Mouse (Mus musculus): ENCODE measurements around the gene Ltb. TPM values are rescaled to one million over a fixed set of nuclear protein-coding genes. Genes with fewer than 3 reads are reported as not detected.

The Ltb gene
- total and polyA plus RNA-seq, 3 experiments, result 1.1 to 1.5 TPM; not detected in 1

DNA sequence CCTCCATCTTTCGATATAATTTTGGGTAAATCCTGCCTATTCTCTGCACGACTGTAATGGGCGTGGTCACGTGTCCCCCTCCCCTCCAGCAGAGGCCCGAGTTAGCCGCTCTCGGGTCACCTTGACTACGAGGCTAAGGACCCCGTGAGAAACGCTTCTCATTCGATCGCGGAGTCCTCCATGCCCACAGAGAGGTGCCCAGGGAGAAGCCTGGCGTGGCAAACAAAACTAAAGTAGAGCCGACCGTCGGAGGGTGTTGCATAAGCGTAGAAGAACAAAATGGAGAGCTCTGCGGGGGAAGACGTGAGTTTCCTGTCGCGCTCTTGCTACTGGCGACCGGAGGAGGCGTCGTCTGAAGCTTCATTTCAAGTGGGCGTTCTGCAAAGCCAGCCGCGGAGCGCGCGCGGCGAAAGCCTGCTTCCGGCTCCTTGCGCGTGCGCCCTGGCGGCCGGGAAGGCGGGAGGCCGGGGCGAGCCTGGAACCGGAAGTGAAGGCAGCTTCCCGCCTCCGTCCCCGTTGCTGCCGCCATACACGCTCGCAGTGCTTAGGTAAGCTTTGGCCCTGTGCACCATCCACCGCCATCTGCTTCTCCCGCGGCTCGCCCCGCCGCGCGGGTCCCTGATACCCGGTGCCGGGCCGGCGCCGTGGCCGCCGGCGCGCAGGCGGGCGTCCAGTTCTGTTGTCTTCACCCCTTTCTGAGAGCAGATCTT, 47.2 kb downstream of the Ltb start, which contains the start of gene Ddx39b (continued):
- TF ChIP-seq SMC3 (IDR thresholded peaks at IDR 0.05; ENCODE audit: low read depth, low read length), result no peak
- TF ChIP-seq USF1 (IDR thresholded peaks at IDR 0.05; ENCODE audit: low read depth, low read length), result peak; percentile 98
- peak; percentile 95 for TF ChIP-seq ELF1 (IDR thresholded peaks at IDR 0.05; ENCODE audit: low read depth, low read length)

DNA sequence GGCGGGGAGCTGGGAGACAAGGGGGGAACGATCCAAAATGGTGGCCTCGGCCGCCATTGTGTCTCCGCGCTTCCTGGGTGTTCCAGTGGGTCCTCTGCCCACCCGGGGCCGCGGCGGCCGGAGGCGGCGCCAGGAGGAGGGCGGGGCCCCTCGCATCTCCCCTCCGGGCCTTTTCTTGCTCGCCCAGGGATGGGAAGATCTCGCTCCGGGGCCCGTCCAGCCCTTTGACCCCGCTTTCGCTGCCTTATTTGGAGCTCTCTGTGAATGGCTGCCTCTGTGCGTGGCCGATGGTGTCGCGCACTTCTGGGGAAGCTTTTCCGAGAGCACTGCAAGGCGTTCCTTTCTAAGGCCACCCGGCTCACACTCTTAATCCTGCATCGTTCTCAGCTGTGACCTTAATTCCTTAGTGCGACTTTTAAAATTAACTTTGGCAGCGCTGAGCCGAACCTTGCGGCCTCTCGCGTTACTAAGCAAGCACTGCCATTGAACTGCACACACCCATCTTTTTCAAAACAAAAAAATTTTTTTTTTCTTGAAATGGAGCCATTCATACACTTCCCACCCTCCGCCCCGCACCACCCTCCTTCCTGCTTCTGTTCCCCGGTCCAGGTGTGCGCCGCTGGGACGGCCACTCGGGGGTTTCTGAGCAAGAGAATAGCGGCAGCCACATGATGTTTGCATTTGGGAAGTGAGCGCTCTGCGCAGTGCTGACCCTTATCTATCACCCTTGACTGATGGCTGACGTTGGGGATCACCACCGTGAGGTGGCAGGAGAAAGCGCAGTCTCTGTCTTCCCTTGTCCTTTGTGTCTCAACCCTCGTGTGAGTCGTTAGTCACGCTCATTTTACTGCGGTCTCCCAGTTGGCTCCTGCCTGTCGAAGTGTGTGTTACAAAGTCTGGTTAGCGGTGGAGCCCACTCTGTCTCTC, 48.0 kb downstream of the Ltb start:
- Histone ChIP-seq H3K4me1 (ENCODE audit: control insufficient read depth in 1 of 2, insufficient read depth in 2 of 2, low read length in 2 of 2) (peaks cover 5 to 28% of the 10 kb centered on the region in 2 experiments; a peak in 3 of 4 replicates), H3K9me3 (replicated peaks; ENCODE audit: insufficient read depth, low read length) (no peaks in the 10 kb centered on the region), H3K27me3 (ENCODE audit: control insufficient read depth in 1 of 2, insufficient read depth in 2 of 2, low read length in 2 of 2) (no peaks in the 10 kb centered on the region), H3K9ac (ENCODE audit: control insufficient read depth, low read depth, low read length, poor library complexity, severe bottlenecking) (peak overlapping the region; percentile 96), H3K4me3 (ENCODE audit: control insufficient read depth in 1 of 2, insufficient read depth in 1 of 2, low read depth in 2 of 2, low read length in 2 of 2) (peak overlapping the region; percentile 79 to 95), H3K79me2 (ENCODE audit: control insufficient read depth, insufficient read depth, low read length, poor library complexity) (peaks cover 57% of the 10 kb centered on the region), H3K36me3 (ENCODE audit: control insufficient read depth in 1 of 2, insufficient read depth in 2 of 2, low read length in 2 of 2) (peaks cover 25 to 31% of the 10 kb centered on the region in 2 experiments), H3K27ac (ENCODE audit: control insufficient read depth, low read depth, low read length) (peak overlapping the region; percentile 94)
- TF ChIP-seq ZNF384 (IDR thresholded peaks at IDR 0.05; ENCODE audit: low read depth, low read length) (no peak), TCF12 (IDR thresholded peaks at IDR 0.05; ENCODE audit: low read depth, low read length) (peak; percentile 60; the same call in 1 of the 2 replicates), ELF1 (IDR thresholded peaks at IDR 0.05; ENCODE audit: low read depth, low read length) (no peak; the same call in 1 of the 2 replicates), UBTF (IDR thresholded peaks at IDR 0.05; ENCODE audit: borderline replicate concordance, insufficient read depth, low read depth, low read length) (0 out of 2 replicates have a peak, but pooled peaks have one; percentile 63), NRF1 (IDR thresholded peaks at IDR 0.05; ENCODE audit: insufficient read depth, low read depth, low read length, poor library complexity, severe bottlenecking) (peak; percentile 52; the same call in 1 of the 2 replicates), POLR2A (IDR thresholded peaks at IDR 0.05; ENCODE audit: control insufficient read depth in 1 of 2, insufficient read depth in 1 of 2, low read depth in 1 of 2, low read length in 2 of 2, poor library complexity in 1 of 2) (peak; percentile 59 to 90), KAT2A (conservative IDR thresholded peaks at IDR 0.05; ENCODE audit: low read depth, low read length) (no peak), GATA1 (IDR thresholded peaks at IDR 0.05; ENCODE audit: low read depth, low read length) (peak; percentile 79), MXI1 (IDR thresholded peaks at IDR 0.05; ENCODE audit: low read depth, low read length) (peak; percentile 91), ETS1 (IDR thresholded peaks at IDR 0.05; ENCODE audit: low read depth, low read length) (peak; percentile 40; the same call in 1 of the 2 replicates), HCFC1 (IDR thresholded peaks at IDR 0.05; ENCODE audit: low read depth, low read length) (no peak), CTCF (IDR thresholded peaks at IDR 0.05 in 2 of 3, conservative IDR thresholded peaks at IDR 0.05 in 1 of 3; ENCODE audit: control insufficient read depth in 1 of 3, insufficient read depth in 1 of 3, low read depth in 2 of 3, low read length in 3 of 3, poor library complexity in 1 of 3, severe bottlenecking in 1 of 3) (peak in 1 of 3 experiments; percentile 13; a peak in 3 of 6 replicates), ZMIZ1 (IDR thresholded peaks at IDR 0.05; ENCODE audit: low read depth, low read length) (peak; percentile 33; the same call in 1 of the 2 replicates), POLR2AphosphoS2 (IDR thresholded peaks at IDR 0.05; ENCODE audit: low read length) (peak; percentile 56; the same call in 1 of the 2 replicates), NELFE (IDR thresholded peaks at IDR 0.05; ENCODE audit: low read depth, low read length) (peak; percentile 77), MAZ (IDR thresholded peaks at IDR 0.05; ENCODE audit: low read depth, low read length) (0 out of 2 replicates have a peak, but pooled peaks have one; percentile 1), SIN3A (IDR thresholded peaks at IDR 0.05; ENCODE audit: low read length) (peak; percentile 88), TAL1 (IDR thresholded peaks at IDR 0.05; ENCODE audit: low read length) (no peak), TBP (IDR thresholded peaks at IDR 0.05; ENCODE audit: low read depth, low read length) (peak; percentile 94), ZC3H11A (IDR thresholded peaks at IDR 0.05; ENCODE audit: low read depth, low read length) (no peak), ZKSCAN1 (IDR thresholded peaks at IDR 0.05; ENCODE audit: low read depth, low read length) (no peak), USF2 (IDR thresholded peaks at IDR 0.05; ENCODE audit: borderline replicate concordance in 1 of 2, insufficient read depth in 1 of 2, low read depth in 1 of 2, low read length in 2 of 2) (no peak), MAX (IDR thresholded peaks at IDR 0.05; ENCODE audit: low read length) (peak; percentile 74), GABPA (IDR thresholded peaks at IDR 0.05; ENCODE audit: low read depth, low read length) (no peak), MYC (IDR thresholded peaks at IDR 0.05; ENCODE audit: low read depth, low read length) (peak; percentile 84), MYB (IDR thresholded peaks at IDR 0.05; ENCODE audit: low read depth, low read length) (no peak), MEF2A (IDR thresholded peaks at IDR 0.05; ENCODE audit: extremely low read depth, insufficient replicate concordance, low read depth, low read length, poor library complexity, severe bottlenecking) (no peak), MAFK (IDR thresholded peaks at IDR 0.05; ENCODE audit: borderline replicate concordance, low read depth, low read length) (no peak), CHD1 (IDR thresholded peaks at IDR 0.05; ENCODE audit: low read depth, low read length) (no peak)
- peak; percentile 89 for DNase-seq (ENCODE audit: low read depth, low spot score)
